Mouse (Mus musculus) frontal cortex, adult 2 months (tissue): ENCODE data around the gene Cradd. TPM values are rescaled to one million over a fixed set of nuclear protein-coding genes. Genes with fewer than 3 reads are reported as not detected.

Experiments
- DNase-seq, 2 experiments: peaks; one replicate each; pipeline ENCODE4 v3.0.0; 2022; ENCODE audit warnings: low spot score in 1 of 2; ENCODE audit errors: extremely low spot score in 1 of 2
- polyA plus RNA-seq: library from polyadenylated mRNA; depleted of rRNA; stranded (reverse); fragments of >200 nt; gene quantifications from 2 replicates; pipeline ENCODE4 v1.2.3, GENCODE M21; 2012

The Cradd gene
- polyA plus RNA-seq, 1 experiment: 8.6 TPM

GRCm38 (mm10) chr10:95178785-95179184, 145.1 kb downstream of the Cradd start:
- no peak for DNase-seq

DNA sequence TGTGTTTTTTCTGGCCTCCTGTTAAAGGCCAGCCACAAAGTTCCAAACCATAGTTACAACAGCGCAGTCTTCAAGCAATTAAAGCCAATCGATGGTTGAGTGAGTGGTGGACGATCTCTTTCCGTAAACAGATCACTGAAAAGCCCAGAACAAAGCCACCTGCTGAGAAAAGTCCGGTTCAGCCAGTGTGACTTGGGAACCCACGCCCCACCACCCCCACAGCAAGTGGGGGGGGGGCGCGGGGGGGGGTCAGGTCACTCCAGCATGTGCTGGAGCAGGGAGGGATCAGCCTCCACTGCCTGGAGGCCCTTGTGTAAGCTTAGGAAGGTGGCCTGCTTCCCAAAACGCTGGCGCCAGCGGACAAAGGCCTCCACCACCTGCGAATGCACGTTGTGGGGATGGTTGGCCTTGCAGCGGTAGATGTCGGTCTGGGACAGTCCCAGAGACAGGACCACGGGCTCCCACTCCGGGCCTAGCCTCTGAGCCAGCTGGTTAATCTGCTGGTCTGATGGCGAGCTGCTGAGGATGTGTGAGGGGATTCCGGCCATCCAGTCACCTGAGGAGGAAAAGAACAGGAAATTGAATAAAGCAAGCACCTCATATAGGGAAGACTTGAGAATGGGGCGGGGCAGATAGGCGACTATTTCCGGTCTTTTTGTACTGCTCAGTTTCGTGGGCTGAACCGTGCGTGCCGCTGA, 148.4 kb downstream of the Cradd start:
- no peak for DNase-seq

DNA sequence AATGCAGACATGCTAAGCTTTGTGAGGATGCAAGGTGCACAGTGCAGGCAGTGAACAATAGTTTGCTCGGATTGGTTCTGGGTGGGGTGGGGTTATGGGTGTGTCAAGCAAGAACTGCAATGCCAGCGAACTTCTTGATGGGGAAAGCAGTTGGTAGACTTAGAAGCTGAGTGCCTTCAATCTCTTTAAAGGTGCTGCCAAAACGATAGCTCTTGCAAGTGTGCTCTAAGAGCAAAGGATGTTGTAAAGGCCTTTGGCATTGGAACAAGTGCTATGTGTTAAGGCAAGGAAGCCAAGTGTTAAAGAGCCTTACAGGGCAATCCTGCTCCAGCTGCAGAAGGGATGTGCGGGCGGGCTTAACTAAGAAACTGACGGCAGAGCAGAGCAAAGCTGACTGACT, 149.7 kb downstream of the Cradd start:
- no peak for DNase-seq

DNA sequence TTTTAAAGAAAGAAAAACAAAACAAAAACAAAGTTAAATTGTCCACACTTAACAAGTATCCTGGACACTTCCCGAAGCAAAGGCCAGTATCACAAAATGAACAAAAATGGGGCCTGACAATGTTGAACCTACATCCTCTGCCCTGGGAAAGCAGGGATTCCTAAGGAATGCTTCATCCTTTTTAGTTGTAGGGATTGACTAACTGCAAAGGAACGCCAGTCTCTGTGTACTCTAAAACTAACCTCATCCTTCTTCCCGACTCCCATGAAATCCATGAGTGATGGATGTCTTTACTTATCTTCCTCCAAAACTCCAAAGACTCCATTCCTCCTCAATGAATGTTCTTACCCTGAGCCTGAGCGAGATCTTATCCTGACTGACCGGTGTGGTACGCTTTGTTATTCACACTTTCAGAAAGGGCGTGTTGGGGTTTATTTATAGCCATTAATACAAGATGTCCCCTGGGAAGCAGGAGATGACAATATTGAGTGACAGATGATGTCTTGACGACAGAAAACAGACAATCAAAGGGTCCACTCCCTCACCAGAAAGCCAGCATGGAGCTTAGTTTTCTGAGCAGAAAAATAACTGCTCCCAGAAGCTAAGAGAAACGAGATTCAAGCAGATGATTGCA, 153.1 kb downstream of the Cradd start:
- no peak for DNase-seq

DNA sequence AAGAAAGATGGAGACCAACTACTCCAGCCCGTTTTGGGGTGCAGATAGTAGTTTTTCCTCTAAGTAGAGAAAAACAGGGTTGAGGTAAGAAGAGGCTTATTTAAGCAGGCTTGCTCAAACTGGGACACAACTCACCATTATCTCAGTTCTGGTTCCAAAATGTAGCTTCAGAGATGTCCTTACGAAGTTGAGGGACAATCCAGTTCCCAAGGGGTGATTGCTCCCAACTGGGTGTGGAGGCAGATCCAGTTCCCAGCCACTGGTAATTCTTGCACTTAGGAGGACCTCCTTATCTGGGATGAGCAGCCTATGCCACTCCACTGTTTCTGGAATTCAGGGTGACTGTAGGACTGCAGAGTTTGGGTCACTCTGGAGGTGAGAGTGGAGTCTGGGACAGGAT, 159.0 kb downstream of the Cradd start:
- no peak for DNase-seq

DNA sequence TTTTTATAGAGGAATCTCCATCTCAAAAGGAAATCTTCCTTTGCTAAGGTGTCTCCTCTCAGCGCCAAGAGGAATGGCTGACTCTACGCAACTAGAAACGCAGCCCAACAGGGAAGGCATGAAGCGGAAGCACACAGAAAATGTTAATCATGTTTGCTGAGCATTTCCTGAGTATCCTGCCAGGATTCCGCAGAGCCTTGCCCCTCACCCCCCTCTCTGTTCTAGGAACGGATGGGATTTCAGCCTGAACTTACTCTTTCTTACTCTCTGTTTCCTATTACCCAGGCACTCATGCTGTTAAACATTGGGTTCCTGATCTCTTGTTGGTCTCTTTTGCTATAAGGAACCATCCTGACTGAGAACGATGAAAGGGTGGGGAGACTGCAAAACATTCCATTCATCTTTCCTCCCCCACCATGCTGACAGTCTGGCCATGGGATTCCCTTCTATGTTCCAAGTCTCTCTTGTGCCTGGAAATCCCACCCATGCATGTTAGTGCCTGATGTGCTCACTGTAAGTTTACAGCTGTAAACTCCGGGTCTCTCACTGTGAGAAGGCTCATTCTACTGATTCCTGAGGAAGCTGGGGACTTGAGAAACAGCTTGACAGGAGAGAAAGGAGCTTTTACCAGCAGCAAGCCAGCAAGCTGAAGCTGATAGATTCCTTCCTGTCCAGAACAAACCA, 161.1 kb downstream of the Cradd start:
- no peak for DNase-seq

GRCm38 (mm10) chr10:95159675-95160256, 164.2 kb downstream of the Cradd start:
- no peak for DNase-seq

DNA sequence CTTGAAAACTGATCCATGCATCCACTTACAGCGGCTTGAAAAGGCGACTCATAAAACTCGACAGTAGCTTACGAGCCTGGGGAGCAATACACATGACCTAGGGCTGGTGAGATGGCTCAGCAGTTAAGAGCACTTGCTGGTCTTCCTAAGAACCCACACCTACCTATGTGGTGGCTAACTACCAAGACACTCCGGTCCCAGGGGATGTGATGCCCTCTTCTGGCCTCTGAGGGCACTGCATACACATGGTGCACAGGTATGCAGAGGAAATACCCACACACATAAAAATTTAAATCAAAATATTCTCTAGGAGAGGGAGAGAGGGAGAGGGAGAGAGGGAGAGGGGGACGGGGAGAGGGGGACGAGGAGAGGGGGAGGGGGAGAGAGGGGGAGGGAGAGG, 167.5 kb downstream of the Cradd start:
- DNase-seq: no peak

DNA sequence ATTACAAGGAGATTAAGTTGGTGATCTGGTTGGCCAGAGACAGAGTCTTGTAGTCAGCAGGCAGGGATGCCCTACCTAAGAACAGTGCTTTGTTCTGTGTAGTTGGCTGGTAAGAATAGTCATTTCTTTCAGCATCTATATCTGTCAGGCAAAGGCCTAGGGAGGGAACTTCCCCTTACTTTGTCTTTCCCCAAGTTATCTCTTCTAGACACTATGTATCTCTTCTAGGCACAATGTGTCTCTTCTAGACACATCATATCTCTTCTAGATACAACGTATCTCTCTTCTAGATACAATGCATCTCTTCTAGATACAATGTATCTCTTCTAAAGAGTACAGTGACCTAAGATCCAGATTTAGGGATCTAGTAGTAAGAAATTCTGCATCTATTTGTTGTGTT, 169.3 kb downstream of the Cradd start:
- no peak for DNase-seq

GRCm38 (mm10) chr10:95153224-95153623, 170.7 kb downstream of the Cradd start:
- DNase-seq: no peak

- DNase-seq: no peak
These were observed 171.4 kb downstream of the Cradd start for GRCm38 (mm10) chr10:95152503-95152989.

DNA sequence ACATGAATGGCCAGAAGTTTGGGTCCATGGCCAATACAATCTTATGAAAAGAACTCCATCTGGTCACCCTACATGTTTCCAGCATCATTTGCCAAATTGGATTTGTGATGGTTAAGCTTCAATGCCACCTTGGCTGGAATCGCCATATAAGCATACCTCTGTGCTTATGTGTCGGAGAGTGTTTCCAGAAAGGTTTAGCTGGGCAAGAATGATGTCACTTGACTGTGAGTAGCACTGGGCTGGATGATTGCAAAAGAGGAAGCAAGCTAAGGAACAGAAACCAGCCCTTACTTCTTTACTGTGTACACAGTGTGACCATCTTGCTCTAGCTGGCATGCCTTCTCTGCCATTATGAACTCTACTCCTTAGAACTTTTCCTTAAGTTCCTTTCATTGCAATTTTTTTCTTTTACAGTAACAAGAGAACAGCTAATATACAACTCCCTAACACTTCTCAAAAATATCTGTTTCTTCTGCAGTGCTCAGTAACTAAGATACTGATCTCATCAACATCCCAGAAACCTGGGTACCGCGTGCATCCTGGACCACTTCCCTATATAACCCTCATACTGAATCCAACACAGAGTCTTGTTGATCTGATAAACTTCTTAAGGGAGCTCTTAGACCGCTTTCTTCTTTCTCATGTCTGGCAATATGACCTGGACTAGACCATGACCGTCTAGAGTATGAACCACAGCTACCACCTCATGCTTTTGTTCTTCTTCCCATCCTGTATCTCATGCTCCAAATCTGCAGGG, 172.7 kb downstream of the Cradd start:
- DNase-seq: no peak

DNA sequence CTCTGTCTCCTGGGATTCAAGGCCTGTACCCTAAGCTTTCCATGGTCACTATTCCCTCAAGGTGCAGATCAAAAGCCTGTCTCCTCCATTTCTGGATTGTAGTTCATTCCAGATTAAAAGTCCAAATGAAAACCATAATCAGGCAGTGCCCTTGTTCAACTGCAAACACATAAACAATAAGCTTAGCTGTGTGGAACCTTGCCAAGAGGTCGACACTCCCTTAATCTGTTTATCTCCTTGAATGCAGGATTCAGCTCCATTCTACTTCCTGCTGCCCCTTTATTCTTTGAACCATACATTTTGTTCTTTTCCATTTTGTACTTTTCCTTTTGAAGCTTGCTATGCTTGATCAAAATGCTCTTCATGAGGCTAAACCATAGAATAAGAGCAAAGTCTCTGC, 174.3 kb downstream of the Cradd start:
- no peak for DNase-seq

DNA sequence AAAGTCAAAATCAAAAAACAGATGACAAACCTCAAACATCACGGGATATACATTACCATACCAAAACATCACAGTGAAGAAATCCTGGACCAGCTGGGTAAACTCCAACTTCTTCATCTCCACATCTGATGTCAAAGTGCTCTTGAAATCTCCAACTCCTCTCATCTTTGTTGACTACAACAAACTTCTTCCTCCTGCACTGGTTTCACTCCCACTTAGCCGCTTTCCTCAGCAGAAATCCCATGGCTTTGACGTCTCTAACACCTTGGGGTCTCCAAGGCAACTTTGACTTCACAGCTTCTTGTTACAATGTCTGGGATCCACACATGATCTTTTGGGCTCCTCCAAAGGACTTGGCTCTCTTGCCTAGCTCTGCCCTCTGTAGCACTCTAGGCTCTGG, 175.3 kb downstream of the Cradd start:
- DNase-seq: no peak

GRCm38 (mm10) chr10:95147136-95147901, 176.6 kb downstream of the Cradd start:
- DNase-seq: no peak

GRCm38 (mm10) chr10:95146491-95146890, 177.4 kb downstream of the Cradd start:
- no peak for DNase-seq

- DNase-seq: no peak
These were observed 178.6 kb downstream of the Cradd start for GRCm38 (mm10) chr10:95145204-95145926.

DNA sequence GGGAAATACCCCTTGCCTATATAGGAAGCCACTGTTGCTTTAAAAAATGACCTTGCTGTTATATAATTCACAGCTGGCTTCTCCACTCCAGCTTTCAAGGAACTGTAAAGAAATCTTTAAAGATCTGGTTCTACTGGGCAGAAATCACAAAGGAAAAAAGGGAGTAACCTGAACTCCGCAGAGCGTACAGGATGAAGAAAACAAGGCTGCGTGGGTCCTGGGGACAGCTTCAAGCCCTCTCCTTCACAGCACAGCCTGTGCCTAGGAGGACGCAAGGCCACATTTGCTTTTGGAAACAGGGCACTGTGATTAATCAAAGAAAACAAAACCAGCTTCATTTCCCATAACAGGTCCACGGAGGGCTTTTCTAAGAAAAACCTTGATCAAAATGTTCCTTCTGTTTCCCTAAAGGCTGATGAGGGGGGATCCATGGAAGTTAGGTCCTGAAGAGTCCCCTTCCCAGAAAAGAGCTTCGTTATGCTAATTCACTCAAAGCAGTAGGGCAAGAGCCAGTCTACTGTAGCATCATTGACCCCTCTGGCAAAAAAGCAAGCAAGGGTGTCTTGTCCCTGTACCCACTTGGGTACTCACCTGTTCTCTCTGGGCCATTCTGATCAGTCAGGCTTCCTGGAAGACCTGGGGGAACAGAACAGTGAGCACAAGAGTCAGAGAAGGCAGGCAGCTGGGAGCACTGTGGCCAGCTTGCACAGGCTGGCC, 179.4 kb downstream of the Cradd start:
- no peak for DNase-seq
